Mouse (Mus musculus): ENCODE data around the gene Sirt7.

Sirt7 gene

DNA sequence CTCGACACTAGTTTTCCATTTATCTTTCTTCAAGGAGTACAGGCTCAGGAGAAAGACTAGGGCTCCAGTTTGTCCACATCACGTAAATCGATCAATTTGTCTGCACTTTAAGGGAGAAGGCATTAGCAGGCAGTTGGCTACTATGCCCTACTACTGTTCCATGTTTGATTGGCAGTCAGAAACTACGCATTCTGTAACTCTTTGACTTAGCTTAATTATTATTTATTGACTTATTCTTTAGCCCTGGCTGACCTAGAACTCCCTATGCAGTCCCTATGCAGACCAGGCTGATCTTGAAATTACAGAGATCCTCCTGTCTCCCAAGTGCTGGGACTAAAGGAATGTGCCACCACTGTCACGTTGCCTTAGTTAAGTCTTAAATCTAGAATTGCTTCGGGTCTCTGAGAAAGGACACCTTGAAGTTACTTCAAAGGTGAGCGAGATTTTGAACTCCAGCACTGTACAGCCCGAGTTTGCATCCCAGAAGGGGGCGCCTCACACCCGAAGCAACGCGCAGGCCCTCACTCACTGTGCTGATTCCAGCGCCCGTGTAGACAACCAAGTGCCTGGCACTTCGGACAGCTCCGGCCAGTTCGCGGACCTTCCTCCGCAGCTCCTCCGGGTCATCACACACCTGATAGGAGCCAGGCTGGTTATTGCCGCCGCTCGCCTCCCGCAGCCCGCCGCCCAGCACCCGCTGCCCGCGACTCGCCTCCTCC, 920 bp downstream of the Sirt7 start:
- in situ Hi-C loops (cut with MboI; ENCODE audit: unreplicated experiment in 2 of 2): loop anchor here (5.0 to 25.0 kb wide), 4 partner anchors 58 to 163 kb away; partner anchors contain the start of genes Cenpx (in 2 of the 2), Lrrc45 (in 2 of the 2), Dus1l (in 1 of the 2) and Gps1 (in 1 of the 2)

DNA sequence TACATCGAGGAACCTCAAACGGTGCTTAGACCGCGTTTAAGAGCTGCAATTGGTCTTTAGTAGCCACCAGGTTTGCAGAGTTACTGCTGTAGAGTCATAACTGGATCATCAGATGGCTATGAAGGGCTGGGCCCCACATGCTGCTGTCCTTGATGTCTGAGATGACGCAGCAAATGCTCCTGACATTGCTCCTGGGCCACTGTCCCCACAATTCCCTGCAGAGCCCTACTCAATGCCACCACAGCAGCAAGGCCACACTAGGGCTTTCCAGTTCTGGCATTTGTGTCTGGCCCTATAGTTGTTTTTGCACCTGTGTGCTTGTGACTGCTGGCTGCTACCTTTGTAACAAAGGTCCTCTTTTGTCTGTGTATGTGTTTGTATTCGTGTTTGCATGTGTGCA, 2.2 kb downstream of the Sirt7 start:
- in situ Hi-C loops (cut with MboI; ENCODE audit: unreplicated experiment in 2 of 2): loop anchor here (5.0 to 25.0 kb wide), 4 partner anchors 59 to 164 kb away; partner anchors contain the start of genes Cenpx (in 2 of the 2), Lrrc45 (in 2 of the 2), Dus1l (in 1 of the 2) and Gps1 (in 1 of the 2)

DNA sequence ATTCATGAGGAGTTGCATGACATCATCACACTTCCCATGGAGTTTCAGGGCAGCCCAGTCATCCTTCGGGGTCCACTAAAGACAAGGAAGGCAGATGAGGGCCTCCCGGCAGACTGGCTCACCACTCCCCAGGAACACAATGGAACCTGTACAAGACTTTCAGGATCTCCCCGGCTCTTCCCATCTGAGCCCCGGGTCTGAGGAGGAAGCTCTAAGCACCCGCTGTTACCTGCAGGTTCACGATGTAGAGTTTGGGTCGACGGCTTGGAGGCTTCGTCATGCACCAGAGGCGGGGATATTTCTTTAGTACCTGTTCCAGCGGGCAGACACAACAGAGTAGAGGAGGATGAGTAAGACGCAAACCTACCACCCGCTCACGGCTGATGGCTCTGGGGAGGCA, 4.8 kb downstream of the Sirt7 start:
- in situ Hi-C loops (cut with MboI; ENCODE audit: unreplicated experiment in 2 of 2): loop anchor here (5.0 to 25.0 kb wide), 4 partner anchors 62 to 167 kb away; partner anchors contain the start of genes Cenpx (in 2 of the 2), Lrrc45 (in 2 of the 2), Dus1l (in 1 of the 2) and Gps1 (in 1 of the 2)

GRCm38 (mm10) chr11:120618619-120619535, 6.2 kb downstream of the Sirt7 start:
- in situ Hi-C loops (cut with MboI; ENCODE audit: unreplicated experiment in 2 of 2): loop anchor here (5.0 to 25.0 kb wide), 4 partner anchors 37 to 168 kb away; partner anchors contain the start of genes Arhgdia (in 1 of the 2), Dus1l (in 1 of the 2), Gps1 (in 1 of the 2) and Rfng (in 1 of the 2)

- in situ Hi-C loops (cut with MboI; ENCODE audit: unreplicated experiment in 2 of 2): loop anchor here (5.0 to 25.0 kb wide), 4 partner anchors 35 to 170 kb away; partner anchors contain the start of genes Arhgdia (in 1 of the 2), Dus1l (in 1 of the 2), Gps1 (in 1 of the 2) and Rfng (in 1 of the 2)
These were observed 7.4 kb downstream of the Sirt7 start, which contains the start of gene Pcyt2 for GRCm38 (mm10) chr11:120617519-120618112. Gene Pcyt2, minus strand, starts transcription at chr11:120617936.

DNA sequence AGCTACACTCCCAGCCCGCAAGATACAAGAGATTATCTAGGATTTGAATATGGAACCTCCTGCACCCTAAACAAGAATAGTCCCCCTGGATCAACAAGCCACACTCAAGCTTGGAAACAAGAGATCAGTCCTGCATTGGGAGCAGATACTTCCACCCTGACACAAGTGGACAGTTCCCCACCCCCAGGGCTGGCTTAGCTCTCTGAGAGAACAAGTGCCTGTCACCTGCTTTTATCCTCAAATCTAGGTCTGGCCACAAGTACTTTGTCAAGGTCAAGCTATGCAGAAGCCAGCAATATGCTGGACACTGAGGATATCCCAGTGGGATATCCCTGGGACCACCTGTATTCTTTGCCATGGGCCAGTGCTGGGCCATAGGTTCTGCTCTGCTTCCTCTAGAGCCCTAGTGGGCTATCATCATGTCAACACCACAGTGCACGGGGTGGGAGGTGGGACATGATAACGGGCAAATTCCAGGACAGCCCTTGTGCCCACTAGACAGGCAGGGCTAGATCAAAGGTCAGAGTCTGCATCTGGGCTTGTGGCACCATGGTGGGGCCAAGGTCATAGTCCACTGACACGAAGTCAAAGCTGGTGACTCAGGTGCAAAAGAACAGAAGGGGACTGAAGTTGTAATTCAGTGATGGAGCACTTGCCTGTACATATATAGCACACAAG, 8.3 kb downstream of the Sirt7 start:
- in situ Hi-C loops (cut with MboI; ENCODE audit: unreplicated experiment in 2 of 2): loop anchor here (5.0 to 25.0 kb wide), 4 partner anchors 34 to 171 kb away; partner anchors contain the start of genes Arhgdia (in 1 of the 2), Dus1l (in 1 of the 2), Gps1 (in 1 of the 2) and Rfng (in 1 of the 2)

DNA sequence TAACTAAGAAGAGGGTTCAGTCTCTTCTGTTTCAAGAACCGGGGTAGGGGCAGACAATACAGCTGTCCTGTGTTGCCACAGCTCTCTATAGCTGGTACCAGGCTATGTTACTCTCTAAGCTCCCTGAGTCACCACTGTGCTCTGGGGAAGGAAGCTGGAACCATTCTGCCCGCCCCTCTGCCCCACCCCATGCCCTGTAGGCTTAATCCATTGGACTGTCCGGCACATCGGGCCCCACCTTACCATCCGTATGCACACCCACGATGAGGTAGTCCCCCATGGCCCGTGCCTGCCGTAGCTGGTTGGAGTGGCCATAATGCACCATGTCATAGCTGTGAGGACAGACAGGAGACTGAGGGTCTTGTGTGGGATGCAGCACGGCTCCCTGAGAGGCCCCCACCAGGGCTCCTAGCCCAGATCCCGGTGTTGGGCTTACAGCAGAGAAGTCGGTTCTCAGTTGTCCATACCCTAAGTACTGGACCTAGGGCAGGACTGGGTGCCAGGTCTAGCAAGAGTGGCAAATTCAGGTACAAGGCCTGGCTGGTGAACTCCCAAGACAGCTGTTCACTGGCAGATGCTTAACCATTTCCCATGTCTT, 9.3 kb downstream of the Sirt7 start:
- in situ Hi-C loops (cut with MboI; ENCODE audit: unreplicated experiment in 2 of 2): loop anchor here (5.0 to 25.0 kb wide), 4 partner anchors 33 to 172 kb away; partner anchors contain the start of genes Arhgdia (in 1 of the 2), Dus1l (in 1 of the 2), Gps1 (in 1 of the 2) and Rfng (in 1 of the 2)

DNA sequence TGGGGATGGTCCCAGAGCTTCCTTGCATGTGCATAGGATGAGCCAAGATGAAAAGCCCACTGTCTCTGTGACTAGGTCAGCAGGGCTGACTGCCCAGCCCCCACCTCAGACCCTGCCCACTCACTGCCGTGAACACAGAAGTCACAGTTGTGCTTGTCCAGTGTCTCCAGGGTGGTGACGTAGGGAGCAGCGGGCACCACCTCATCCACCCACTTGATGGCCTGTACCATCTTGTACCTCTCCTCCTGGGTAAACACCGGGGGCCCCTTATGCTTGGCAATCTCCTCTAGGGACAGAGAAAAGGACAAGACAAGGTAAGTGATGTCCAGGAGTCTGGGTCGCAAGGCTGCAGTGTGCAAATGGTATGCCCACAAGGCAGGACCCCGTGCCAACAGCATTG, 9.9 kb downstream of the Sirt7 start:
- in situ Hi-C loops (cut with MboI; ENCODE audit: unreplicated experiment in 2 of 2): loop anchor here (5.0 to 25.0 kb wide), 4 partner anchors 33 to 172 kb away; partner anchors contain the start of genes Arhgdia (in 1 of the 2), Dus1l (in 1 of the 2), Gps1 (in 1 of the 2) and Rfng (in 1 of the 2)

GRCm38 (mm10) chr11:120613976-120614375, 11.1 kb downstream of the Sirt7 start:
- in situ Hi-C loops (cut with MboI; ENCODE audit: unreplicated experiment in 2 of 2): loop anchor here in 1 of 2 experiments (25.0 kb wide), 1 partner anchor 173 kb away; the partner anchor contains the start of genes Dus1l, Gps1 and Rfng

DNA sequence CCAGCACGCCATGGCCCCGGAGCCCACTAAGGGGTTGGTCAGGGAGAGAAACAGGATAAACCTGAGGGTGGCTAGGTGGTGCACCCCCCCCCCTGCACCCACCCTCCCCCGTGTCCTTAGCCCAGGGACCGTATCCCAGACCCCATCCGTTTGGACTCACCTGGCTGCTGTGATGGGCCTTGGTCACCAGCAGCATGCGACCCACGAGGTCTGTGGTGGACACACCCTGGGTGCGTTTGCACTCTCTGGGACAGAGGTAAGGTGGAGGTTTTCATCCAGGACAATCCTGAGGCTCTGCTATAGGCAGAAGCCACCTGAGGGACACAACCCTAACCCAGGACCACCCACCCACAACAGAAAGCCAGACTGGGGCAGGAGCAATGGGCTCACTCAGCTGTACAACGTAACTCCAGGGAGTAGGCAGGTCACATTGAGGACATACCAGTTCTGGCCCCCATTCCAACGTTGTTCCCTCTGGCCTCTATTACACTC, 11.5 kb downstream of the Sirt7 start:
- in situ Hi-C loops (cut with MboI; ENCODE audit: unreplicated experiment in 2 of 2): loop anchor here in 1 of 2 experiments (25.0 kb wide), 1 partner anchor 174 kb away; the partner anchor contains the start of genes Dus1l, Gps1 and Rfng

GRCm38 (mm10) chr11:120612763-120613162, 12.3 kb downstream of the Sirt7 start:
- in situ Hi-C loops (cut with MboI; ENCODE audit: unreplicated experiment in 2 of 2): loop anchor here in 1 of 2 experiments (25.0 kb wide), 1 partner anchor 175 kb away; the partner anchor contains the start of genes Dus1l, Gps1 and Rfng

- in situ Hi-C loops (cut with MboI; ENCODE audit: unreplicated experiment in 2 of 2): loop anchor here in 1 of 2 experiments (25.0 kb wide), 1 partner anchor 177 kb away; the partner anchor contains the start of genes Dus1l, Gps1 and Rfng
These were observed 14.5 kb downstream of the Sirt7 start for GRCm38 (mm10) chr11:120610477-120611046.

GRCm38 (mm10) chr11:120609250-120609649, 15.8 kb downstream of the Sirt7 start:
- in situ Hi-C loops (cut with MboI; ENCODE audit: unreplicated experiment in 2 of 2): loop anchor here in 1 of 2 experiments (25.0 kb wide), 1 partner anchor 178 kb away; the partner anchor contains the start of genes Dus1l, Gps1 and Rfng

GRCm38 (mm10) chr11:120608241-120609034, 16.6 kb downstream of the Sirt7 start, which contains the start of gene Npb:
Gene Npb, plus strand, starts transcription at chr11:120608477.
- in situ Hi-C loops (cut with MboI; ENCODE audit: unreplicated experiment in 2 of 2): loop anchor here in 1 of 2 experiments (25.0 kb wide), 1 partner anchor 179 kb away; the partner anchor contains the start of genes Dus1l, Gps1 and Rfng

DNA sequence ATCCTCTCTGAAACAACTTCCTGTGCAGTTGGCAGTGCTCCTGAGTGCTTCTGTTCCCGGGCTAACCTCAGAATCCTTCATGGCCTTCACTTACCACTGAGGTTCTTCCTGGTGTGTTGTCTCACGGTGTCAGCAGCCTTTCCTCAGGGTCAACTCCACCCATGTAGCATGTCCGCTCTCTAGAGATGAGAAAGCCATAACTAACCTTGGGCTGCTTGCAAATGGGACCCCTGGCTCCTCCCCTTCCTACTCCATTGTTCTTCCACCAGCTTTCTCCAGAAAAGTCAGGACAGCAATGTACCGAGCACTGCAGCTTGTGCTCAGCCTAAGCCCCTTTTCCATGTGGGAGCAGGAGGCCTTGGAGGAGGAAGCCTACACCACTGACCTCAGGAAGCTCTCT, 18.3 kb downstream of the Sirt7 start:
- in situ Hi-C loops (cut with MboI; ENCODE audit: unreplicated experiment in 2 of 2): loop anchor here in 1 of 2 experiments (25.0 kb wide), 1 partner anchor 181 kb away; the partner anchor contains the start of genes Dus1l, Gps1 and Rfng

DNA sequence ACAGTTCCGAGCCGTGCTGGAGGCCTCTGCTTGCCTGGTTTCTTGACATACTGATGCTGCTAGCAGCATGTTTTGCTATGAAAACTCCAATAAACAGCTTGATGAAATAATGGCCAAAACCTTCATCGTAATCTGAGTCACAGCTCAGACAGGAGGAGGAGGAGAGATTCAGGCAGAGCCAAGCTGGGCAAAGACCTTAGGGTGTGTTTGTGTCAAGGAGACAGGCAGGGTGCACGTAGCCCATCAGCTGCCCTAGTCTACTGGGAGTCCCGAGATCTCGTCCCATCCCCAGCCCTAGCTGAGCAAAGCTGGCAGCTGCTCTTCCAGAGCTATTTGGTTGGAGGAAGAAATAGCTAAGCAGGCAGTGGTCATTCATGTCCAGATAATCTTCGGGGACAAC, 19.4 kb downstream of the Sirt7 start:
- in situ Hi-C loops (cut with MboI; ENCODE audit: unreplicated experiment in 2 of 2): loop anchor here in 1 of 2 experiments (25.0 kb wide), 1 partner anchor 182 kb away; the partner anchor contains the start of genes Dus1l, Gps1 and Rfng
